Mouse (Mus musculus) limb, embryonic 10.5 days (tissue): ENCODE data around the gene Adgra1. TPM values are rescaled to one million over a fixed set of nuclear protein-coding genes. Genes with fewer than 3 reads are reported as not detected.

Source experiments
- DNase-seq: peaks from one replicate; pipeline ENCODE4 v3.0.0-alpha.2; 2017; ENCODE audit warnings: low spot score
- H3K27ac ChIP-seq: fragments of 300-500 bp; sonication (generic); 2 replicates; pipeline ENCODE4 v1.5.1; 2016; ENCODE audit warnings: mild to moderate bottlenecking
- H3K27me3 ChIP-seq: fragments of 300-500 bp; sonication (generic); 2 replicates; pipeline ENCODE4 v1.6.1; 2016; ENCODE audit warnings: low read depth, mild to moderate bottlenecking; ENCODE audit not compliant: poor library complexity, severe bottlenecking
- H3K36me3 ChIP-seq: fragments of 300-500 bp; sonication (generic); 2 replicates; pipeline ENCODE4 v1.6.1; 2016; ENCODE audit warnings: mild to moderate bottlenecking, moderate library complexity
- H3K4me1 ChIP-seq: fragments of 300-500 bp; sonication (generic); 2 replicates; pipeline ENCODE4 v1.6.1; 2016
- H3K4me3 ChIP-seq: fragments of 300-500 bp; sonication (generic); 2 replicates; pipeline ENCODE4 v1.5.1; 2016; ENCODE audit warnings: mild to moderate bottlenecking, moderate library complexity
- H3K9me3 ChIP-seq: fragments of 300-500 bp; sonication (generic); replicated peaks from 2 replicates; pipeline ENCODE4 v1.6.1; 2016; ENCODE audit warnings: mild to moderate bottlenecking
- WGBS: fragments of 180-500 bp; shearing (Covaris S2); methylation state at CpG from one replicate; pipeline ENCODE4 v1.1.7; 2016; 5-methylcytosine and 5-hydroxymethylcytosine counted together
- polyA plus RNA-seq: library from polyadenylated mRNA; unstranded; fragments of >200 nt; fragmentation: Nextera tagmentation; extraction: Ambion mirVana; gene quantifications from 2 replicates; pipeline ENCODE4 v1.2.1, GENCODE M21; 2016

Adgra1 gene
- not detected in 2 replicates for polyA plus RNA-seq

DNA sequence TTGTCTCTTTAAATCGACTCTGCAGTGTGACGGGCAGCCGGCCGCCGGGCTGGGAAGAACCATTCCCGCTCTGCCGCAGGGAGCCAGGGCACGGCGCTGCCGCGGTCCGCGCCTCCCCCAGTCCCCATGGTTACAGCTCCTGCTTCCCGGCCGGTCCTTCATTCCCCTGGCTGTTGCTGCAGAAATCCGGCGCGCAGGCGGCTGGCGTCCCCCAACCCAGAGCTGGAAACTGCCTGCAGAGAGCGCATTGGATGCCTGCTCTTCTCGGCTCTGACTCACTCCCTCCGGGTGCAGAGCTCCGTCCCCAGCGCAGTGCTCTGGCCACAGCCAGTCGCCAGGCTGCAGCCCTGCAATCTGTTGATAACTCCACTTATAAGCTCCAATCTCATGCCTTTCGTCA, at the start of gene Adgra1:
Gene Adgra1, plus strand, starts transcription at position 139 of the 400 bp plus-strand sequence.
- Histone ChIP-seq H3K9me3 (no peaks in the 10 kb centered on the region), H3K36me3 (no peaks in the 10 kb centered on the region), H3K27me3 (peaks cover 44% of the 10 kb centered on the region), H3K4me3 (peak within 1 kb of the TSS; percentile 39), H3K4me1 (peaks cover 14% of the 10 kb centered on the region), H3K27ac (no peak within 1 kb of the TSS)
- peak; percentile 81 for DNase-seq
- WGBS: under 1% methylated on average over 27 of the region's 27 CpGs

DNA sequence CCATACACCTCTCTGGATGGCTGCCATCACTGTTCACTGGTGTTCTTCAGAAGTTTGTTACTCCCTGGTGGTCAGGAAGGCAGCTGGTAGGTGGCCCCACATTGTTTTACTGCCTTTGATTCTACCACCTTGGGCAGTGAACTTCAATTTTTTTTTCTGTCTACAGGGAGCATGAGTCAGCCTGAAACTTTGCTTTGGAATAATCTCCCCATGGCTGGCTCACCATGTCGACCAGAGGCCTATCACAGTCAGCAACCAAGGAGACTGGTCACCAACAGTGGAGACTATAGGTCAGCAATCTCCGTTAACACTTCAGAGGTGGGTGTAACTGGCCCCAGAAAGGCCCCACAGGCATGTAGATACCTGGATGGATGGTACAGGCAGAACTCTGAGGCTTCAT, 46.6 kb upstream of the Adgra1 start:
- H3K4me1 ChIP-seq: no peaks in the 10 kb centered on the region
- WGBS: 82% methylated on average over 2 of the region's 2 CpGs

GRCm38 (mm10) chr7:139788927-139789326, 45.0 kb upstream of the Adgra1 start:
- Histone ChIP-seq H3K4me3 (no peak overlapping the region), H3K27me3 (no peaks in the 10 kb centered on the region), H3K27ac (no peak overlapping the region), H3K36me3 (no peaks in the 10 kb centered on the region), H3K9me3 (no peaks in the 10 kb centered on the region), H3K4me1 (no peaks in the 10 kb centered on the region)
- 91% methylated on average over 11 of the region's 11 CpGs for WGBS
- no peak for DNase-seq

More for the DNA sequence above, 46.6 kb upstream of the Adgra1 start:
- no peak for DNase-seq
- H3K27ac ChIP-seq: no peak overlapping the region
- H3K36me3 ChIP-seq: no peaks in the 10 kb centered on the region
- no peaks in the 10 kb centered on the region for H3K9me3 ChIP-seq
- no peak overlapping the region for H3K4me3 ChIP-seq
- H3K27me3 ChIP-seq: no peaks in the 10 kb centered on the region

DNA sequence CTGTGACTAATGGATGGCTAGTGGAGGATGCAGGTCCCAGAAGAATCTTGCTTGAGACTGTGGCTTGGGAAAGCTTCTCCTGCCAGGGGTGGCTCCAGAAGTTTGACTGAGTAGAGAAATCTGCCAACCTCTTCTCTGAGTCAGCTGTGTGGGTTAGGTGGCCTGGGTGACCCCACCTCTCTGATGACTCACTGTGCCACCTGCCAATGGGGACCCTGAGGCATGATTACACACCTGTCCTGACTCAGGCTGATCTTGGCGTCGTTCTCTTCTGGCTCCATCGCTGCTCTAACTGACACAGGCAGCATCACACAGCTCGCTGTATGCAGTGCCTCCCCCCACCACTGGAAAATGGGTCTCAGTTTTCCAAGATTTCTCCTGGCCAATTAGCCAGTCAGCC, 44.3 kb upstream of the Adgra1 start:
- no peaks in the 10 kb centered on the region for H3K9me3 ChIP-seq
- no peak for DNase-seq
- H3K4me1 ChIP-seq: no peaks in the 10 kb centered on the region
- H3K36me3 ChIP-seq: no peaks in the 10 kb centered on the region
- 89% methylated on average over 4 of the region's 4 CpGs for WGBS
- H3K4me3 ChIP-seq: no peak overlapping the region
- no peak overlapping the region for H3K27ac ChIP-seq
- H3K27me3 ChIP-seq: no peaks in the 10 kb centered on the region

GRCm38 (mm10) chr7:139791601-139792000, 42.4 kb upstream of the Adgra1 start:
- no peaks in the 10 kb centered on the region for H3K36me3 ChIP-seq
- no peaks in the 10 kb centered on the region for H3K4me1 ChIP-seq
- no peaks in the 10 kb centered on the region for H3K27me3 ChIP-seq
- 90% methylated on average over 9 of the region's 9 CpGs for WGBS
- no peaks in the 10 kb centered on the region for H3K9me3 ChIP-seq
- H3K4me3 ChIP-seq: no peak overlapping the region
- no peak overlapping the region for H3K27ac ChIP-seq
- DNase-seq: no peak

DNA sequence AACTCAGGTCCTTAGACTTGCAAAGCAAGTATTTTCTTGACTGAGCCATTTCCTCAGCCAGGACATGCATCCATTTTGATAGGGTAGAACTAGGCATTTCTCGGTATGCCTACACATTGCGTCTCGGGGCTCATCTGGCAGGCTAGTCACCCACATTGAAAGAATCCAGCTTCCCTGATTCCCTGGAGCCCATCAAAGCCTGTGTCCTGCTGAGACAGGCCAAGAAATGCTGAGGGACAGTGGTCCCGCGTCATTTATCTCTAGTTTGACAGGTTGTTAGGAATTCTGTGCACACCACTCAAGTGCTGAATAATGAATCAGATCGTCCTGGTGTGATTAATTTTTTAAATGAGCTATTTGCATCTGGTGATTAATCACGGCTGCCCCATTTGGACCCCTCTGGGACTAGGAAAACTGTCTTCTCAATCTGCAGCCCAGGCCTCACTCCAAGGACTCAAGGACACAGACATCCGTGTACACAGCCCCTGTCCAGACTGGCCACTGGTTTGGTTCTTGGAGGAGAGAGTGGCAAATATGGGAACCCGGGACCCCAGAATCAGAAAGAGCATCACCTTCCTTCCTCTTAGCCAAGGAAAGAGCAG, 38.9 kb upstream of the Adgra1 start:
- H3K4me3 ChIP-seq: no peak overlapping the region
- no peaks in the 10 kb centered on the region for H3K4me1 ChIP-seq
- H3K27me3 ChIP-seq: no peaks in the 10 kb centered on the region
- DNase-seq: no peak
- 86% methylated on average over 9 of the region's 9 CpGs for WGBS
- H3K9me3 ChIP-seq: no peaks in the 10 kb centered on the region
- no peaks in the 10 kb centered on the region for H3K36me3 ChIP-seq
- H3K27ac ChIP-seq: no peak overlapping the region

DNA sequence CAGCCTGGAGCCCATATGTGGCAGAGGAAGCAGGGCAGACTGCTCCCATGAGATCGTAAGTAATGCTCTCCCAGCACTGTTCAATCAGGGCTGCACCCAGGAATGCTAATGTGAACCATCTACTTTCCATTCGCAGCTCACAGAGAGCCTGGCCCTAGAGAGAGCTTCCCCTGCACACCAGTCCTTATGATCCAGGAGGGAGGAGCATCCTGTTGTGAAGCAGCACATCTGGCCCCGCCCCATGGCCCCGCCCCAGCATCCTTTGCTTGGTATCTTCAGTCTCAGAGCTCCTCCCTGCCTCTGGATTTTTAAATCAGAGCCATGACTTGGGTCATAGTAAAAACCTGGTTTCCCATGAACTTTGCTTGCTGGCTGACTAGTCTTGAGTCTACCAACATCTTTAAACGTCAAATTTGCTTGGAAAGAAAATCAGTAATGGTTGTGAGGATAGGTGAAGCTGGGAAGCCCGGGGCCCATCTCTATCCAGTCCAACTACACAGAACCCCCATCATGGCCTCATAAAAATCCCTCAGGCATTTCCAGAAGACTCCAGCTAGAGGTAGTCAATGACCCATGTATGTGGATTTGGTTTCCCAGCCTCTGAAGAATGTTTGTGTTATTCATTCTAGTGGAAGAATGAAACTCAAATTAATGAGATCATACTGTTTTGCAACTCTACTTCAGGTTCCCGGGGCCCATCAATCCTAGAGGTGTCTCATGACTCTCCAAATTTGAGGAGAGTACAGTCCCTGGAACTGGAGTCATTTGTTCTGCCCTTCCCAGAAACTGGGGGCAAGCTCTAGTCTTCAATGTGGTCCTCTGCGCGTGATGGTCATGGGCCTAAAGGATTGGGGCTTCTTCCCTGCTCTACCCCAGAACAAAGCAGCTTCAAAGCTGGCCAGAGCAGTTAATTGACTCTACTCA, 36.5 kb upstream of the Adgra1 start:
- Histone ChIP-seq H3K4me1 (no peaks in the 10 kb centered on the region), H3K9me3 (no peaks in the 10 kb centered on the region), H3K27ac (no peak overlapping the region), H3K36me3 (no peaks in the 10 kb centered on the region), H3K27me3 (no peaks in the 10 kb centered on the region), H3K4me3 (no peak overlapping the region)
- 78% methylated on average over 9 of the region's 9 CpGs for WGBS
- no peak for DNase-seq

DNA sequence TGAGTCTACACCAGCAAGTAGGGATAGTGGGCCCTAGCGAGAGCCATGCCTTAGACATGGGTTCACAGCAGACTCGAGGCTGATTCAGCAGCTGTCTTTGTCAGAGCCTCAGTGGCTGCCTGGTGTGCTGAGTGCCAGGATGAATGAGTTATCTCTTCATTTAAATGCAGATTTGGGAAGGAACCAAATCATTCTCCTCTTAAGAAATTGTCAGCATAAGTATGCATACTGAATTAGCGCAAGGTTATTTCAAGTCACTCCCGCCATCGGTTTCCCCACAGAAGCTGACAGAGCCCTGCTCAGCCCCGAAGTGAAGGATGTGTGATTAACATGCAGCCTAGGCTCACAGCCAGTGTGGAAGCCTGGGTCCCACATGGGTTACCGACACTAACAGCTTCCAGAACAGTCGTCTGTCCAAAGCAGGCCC, 27.8 kb upstream of the Adgra1 start:
- no peaks in the 10 kb centered on the region for H3K4me1 ChIP-seq
- no peaks in the 10 kb centered on the region for H3K36me3 ChIP-seq
- WGBS: 68% methylated on average over 8 of the region's 8 CpGs
- no peaks in the 10 kb centered on the region for H3K27me3 ChIP-seq
- H3K4me3 ChIP-seq: no peak overlapping the region
- no peak overlapping the region for H3K27ac ChIP-seq
- H3K9me3 ChIP-seq: no peaks in the 10 kb centered on the region
- no peak for DNase-seq

DNA sequence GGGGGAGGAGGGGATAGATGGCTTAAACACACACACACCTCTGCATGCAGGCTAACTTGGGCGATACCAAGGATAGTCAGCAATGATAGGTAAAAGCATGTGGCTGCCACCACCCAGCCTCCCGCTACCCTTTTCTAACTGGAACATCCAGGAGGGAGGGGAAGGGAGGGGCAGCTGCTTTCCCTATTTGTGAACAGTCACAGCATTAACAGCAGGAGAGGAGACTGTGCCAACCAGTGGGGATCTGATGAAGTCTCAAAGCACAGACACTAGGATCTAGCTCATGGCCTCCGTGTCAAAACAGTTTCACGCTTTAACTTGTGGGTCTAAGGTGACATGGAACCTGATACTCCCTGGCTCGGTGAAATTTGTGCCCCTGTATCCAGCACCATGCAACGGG, 23.9 kb upstream of the Adgra1 start:
- DNase-seq: no peak
- Histone ChIP-seq H3K4me1 (no peaks in the 10 kb centered on the region), H3K27ac (no peak overlapping the region), H3K36me3 (no peaks in the 10 kb centered on the region), H3K9me3 (no peaks in the 10 kb centered on the region), H3K27me3 (no peaks in the 10 kb centered on the region), H3K4me3 (no peak overlapping the region)
- 78% methylated on average over 6 of the region's 6 CpGs for WGBS

DNA sequence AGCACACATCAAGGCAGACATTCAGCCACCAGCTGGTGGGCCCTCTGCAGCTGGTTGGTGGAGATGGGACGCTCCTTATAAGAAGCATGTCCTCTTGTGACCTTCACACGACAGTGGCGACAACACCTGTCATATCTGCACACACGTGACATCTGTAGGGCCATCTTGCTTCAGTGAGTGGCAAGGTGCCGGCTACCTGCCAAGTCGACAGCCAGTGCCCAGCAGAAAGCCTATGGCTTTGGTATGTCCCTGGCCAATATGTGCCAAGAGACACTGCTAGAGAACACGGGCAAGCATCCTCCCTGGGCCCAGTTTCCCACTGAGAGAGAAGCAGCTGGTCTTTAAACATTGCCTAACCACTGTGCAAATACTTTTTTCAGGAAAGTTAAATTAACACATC, 22.3 kb upstream of the Adgra1 start:
- H3K9me3 ChIP-seq: no peaks in the 10 kb centered on the region
- no peaks in the 10 kb centered on the region for H3K4me1 ChIP-seq
- no peaks in the 10 kb centered on the region for H3K27me3 ChIP-seq
- H3K27ac ChIP-seq: no peak overlapping the region
- WGBS: 89% methylated on average over 7 of the region's 7 CpGs
- H3K36me3 ChIP-seq: no peaks in the 10 kb centered on the region
- H3K4me3 ChIP-seq: no peak overlapping the region
- no peak for DNase-seq

GRCm38 (mm10) chr7:139813577-139814207, 20.3 kb upstream of the Adgra1 start:
- no peaks in the 10 kb centered on the region for H3K9me3 ChIP-seq
- H3K27me3 ChIP-seq: no peaks in the 10 kb centered on the region
- H3K36me3 ChIP-seq: no peaks in the 10 kb centered on the region
- no peaks in the 10 kb centered on the region for H3K4me1 ChIP-seq
- WGBS: 91% methylated on average over 6 of the region's 6 CpGs
- H3K4me3 ChIP-seq: no peak overlapping the region
- no peak for DNase-seq
- H3K27ac ChIP-seq: no peak overlapping the region

DNA sequence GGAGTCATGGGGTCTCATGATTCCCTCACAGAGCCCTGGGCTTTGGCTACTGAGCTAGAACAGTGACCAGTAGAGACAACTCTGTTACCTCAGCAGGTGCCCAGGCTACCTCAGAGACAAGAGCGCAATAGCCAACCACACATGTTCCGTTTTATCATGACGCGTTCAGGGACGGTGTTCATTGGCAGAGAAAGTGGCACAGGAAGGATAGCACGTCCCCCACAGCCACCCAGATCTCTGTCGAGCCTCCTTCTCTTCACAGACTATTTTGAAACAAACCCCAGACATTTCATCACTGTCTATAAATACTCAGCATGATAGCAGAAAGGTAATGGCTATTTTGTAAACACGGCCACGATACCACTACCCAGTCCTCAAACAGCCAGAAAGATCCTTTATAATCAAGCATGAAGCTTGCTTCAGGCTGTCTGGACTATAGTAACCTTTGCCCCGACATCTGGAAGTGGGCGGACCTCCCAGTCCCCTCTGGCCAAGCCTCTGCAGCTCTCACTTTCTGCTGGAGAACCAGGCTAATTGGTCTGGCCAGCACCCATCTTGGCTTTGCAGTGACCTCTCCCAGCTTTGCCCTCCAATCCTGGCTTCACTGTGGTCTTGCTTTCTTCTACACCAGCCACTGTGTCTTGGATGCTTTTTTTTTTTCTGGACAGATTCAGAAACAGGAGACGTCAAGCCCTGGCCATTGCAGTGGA, 11.5 kb upstream of the Adgra1 start:
- Histone ChIP-seq H3K9me3 (no peaks in the 10 kb centered on the region), H3K27ac (no peak overlapping the region), H3K27me3 (0 out of 2 replicates have a peak, but pooled peaks cover 4% of the 10 kb centered on the region), H3K4me3 (no peak overlapping the region), H3K4me1 (peaks cover 11% of the 10 kb centered on the region), H3K36me3 (no peaks in the 10 kb centered on the region)
- DNase-seq: no peak
- WGBS: 69% methylated on average over 12 of the region's 12 CpGs
